Mouse (Mus musculus): ENCODE measurements around the gene Mafk. TPM values are rescaled to one million over a fixed set of nuclear protein-coding genes. Genes with fewer than 3 reads are reported as not detected.

Mafk gene
- polyA plus RNA-seq, 1 experiment, result 10.8 TPM

- H3K4me3 ChIP-seq (ENCODE audit: control insufficient read depth, low read depth, low read length), result no peak overlapping the region
- H3K36me3 ChIP-seq (ENCODE audit: control insufficient read depth, insufficient read depth, low read length), result peaks cover under 1% of the 10 kb centered on the region
- no peaks in the 10 kb centered on the region for H3K27me3 ChIP-seq (ENCODE audit: control insufficient read depth, insufficient read depth, low read length)
- H3K4me1 ChIP-seq (ENCODE audit: control insufficient read depth, insufficient read depth, low read length), result no peaks in the 10 kb centered on the region
- no peak overlapping the region for H3K27ac ChIP-seq (ENCODE audit: control insufficient read depth, insufficient read depth, low read depth, low read length)
- peak; percentile 33; the same call in 1 of the 2 replicates for TF ChIP-seq CTCF (IDR thresholded peaks at IDR 0.05; ENCODE audit: control insufficient read depth, insufficient read depth, insufficient replicate concordance, low read depth, low read length)
- TF ChIP-seq POLR2A (IDR thresholded peaks at IDR 0.05; ENCODE audit: control insufficient read depth, low read depth, low read length), result no peak
Observed at GRCm38 (mm10) chr5:139818801-139819200, 27.5 kb downstream of the Mafk start.

- no peak within 1 kb of the TSS for H3K4me3 ChIP-seq (ENCODE audit: control insufficient read depth, low read depth, low read length)
- no peak for TF ChIP-seq CTCF (IDR thresholded peaks at IDR 0.05; ENCODE audit: control insufficient read depth, insufficient read depth, insufficient replicate concordance, low read depth, low read length)
- TF ChIP-seq POLR2A (IDR thresholded peaks at IDR 0.05; ENCODE audit: control insufficient read depth, low read depth, low read length), result no peak
- no peak within 1 kb of the TSS for H3K27ac ChIP-seq (ENCODE audit: control insufficient read depth, insufficient read depth, low read depth, low read length)
- H3K36me3 ChIP-seq (ENCODE audit: control insufficient read depth, insufficient read depth, low read length), result peaks cover 1% of the 10 kb centered on the region
- no peaks in the 10 kb centered on the region for H3K4me1 ChIP-seq (ENCODE audit: control insufficient read depth, insufficient read depth, low read length)
- no peaks in the 10 kb centered on the region for H3K27me3 ChIP-seq (ENCODE audit: control insufficient read depth, insufficient read depth, low read length)
Observed at GRCm38 (mm10) chr5:139819538-139820181, 28.3 kb downstream of the Mafk start, which contains the start of gene Tmem184a. Tmem184a (minus strand) TSS chr5:139819917.

DNA sequence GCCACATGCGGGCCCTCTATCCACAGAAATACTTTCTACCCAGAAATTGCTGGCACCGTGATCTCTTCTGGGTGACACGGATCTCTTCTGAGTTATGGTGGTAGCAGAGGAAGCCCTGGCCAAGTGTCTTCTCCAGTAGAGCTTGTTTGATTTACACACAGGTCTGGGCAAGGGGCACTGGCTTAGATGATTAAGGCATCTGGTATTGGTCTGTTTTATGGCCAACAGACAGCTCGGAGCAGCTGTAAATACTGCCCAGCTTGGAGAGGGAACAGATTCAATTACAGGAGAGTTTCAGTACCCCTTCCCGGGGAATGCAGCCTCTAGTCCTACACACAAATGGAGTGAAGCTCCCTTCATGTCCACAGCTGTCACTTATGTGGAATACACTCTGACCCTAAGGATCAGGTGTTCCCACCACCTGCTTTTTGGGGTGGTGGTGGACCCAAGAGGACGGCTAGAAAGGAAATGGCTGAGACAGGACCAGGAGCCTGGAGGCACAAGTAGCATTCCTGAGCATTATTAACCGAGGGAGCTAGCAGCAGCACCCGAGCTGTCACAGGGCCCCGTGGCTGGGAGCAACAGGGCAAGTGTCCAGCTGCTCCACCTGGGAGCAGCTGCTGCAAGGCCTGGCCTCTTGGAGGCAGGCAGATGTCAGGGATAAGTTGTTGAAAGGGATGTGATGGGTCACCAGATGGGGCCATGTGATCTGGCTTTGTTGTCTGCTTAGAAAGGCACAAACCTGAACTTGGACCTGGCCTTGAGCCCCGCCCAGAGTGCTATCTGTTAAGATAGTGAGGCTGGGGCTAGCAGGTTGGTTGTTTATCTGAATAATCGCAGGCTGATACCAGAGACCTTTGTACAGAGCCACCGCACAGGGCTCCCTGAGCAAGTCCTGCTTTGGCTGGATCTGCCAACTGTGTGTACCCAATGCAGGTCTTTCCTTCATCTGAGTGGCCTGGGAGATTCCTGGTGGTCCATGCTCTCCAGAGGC, 30.4 kb downstream of the Mafk start:
- TF ChIP-seq CTCF (IDR thresholded peaks at IDR 0.05; ENCODE audit: control insufficient read depth, insufficient read depth, insufficient replicate concordance, low read depth, low read length), result no peak
- TF ChIP-seq POLR2A (IDR thresholded peaks at IDR 0.05; ENCODE audit: control insufficient read depth, low read depth, low read length), result no peak
- H3K4me3 ChIP-seq (ENCODE audit: control insufficient read depth, low read depth, low read length), result no peak overlapping the region; the same call in 1 of the 2 replicates
- no peak overlapping the region for H3K27ac ChIP-seq (ENCODE audit: control insufficient read depth, insufficient read depth, low read depth, low read length)
- peaks cover 6% of the 10 kb centered on the region for H3K4me1 ChIP-seq (ENCODE audit: control insufficient read depth, insufficient read depth, low read length)
- no peaks in the 10 kb centered on the region for H3K27me3 ChIP-seq (ENCODE audit: control insufficient read depth, insufficient read depth, low read length)
- H3K36me3 ChIP-seq (ENCODE audit: control insufficient read depth, insufficient read depth, low read length), result peaks cover 1% of the 10 kb centered on the region

DNA sequence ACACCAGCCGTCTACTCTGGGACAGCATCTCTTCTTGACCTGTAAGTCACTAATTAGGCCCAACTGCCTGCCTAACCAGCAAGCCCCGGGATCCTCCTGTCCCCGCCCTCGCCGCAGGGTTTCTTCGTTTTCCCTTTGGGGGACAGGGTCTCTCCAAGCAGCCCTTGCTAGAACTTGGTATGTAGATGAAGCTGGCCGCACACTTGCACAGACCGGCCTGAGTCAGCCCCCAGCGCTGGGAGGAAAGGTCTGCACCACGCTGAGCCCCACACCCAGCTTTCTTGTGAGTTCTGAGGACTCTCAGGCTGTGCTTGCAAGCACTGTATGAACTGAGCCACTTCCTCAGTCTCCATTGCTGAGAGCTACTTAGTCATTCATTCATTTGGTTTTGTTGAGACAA, 33.2 kb downstream of the Mafk start:
- Histone ChIP-seq H3K27ac (ENCODE audit: control insufficient read depth, insufficient read depth, low read depth, low read length) (no peak overlapping the region), H3K4me1 (ENCODE audit: control insufficient read depth, insufficient read depth, low read length) (peaks cover 6% of the 10 kb centered on the region), H3K27me3 (ENCODE audit: control insufficient read depth, insufficient read depth, low read length) (no peaks in the 10 kb centered on the region), H3K4me3 (ENCODE audit: control insufficient read depth, low read depth, low read length) (no peak overlapping the region), H3K36me3 (ENCODE audit: control insufficient read depth, insufficient read depth, low read length) (peaks cover 1% of the 10 kb centered on the region)
- TF ChIP-seq CTCF (IDR thresholded peaks at IDR 0.05; ENCODE audit: control insufficient read depth, insufficient read depth, insufficient replicate concordance, low read depth, low read length) (no peak), POLR2A (IDR thresholded peaks at IDR 0.05; ENCODE audit: control insufficient read depth, low read depth, low read length) (no peak)

GRCm38 (mm10) chr5:139825947-139826346, 34.6 kb downstream of the Mafk start:
- Histone ChIP-seq H3K27me3 (ENCODE audit: control insufficient read depth, insufficient read depth, low read length) (no peaks in the 10 kb centered on the region), H3K4me3 (ENCODE audit: control insufficient read depth, low read depth, low read length) (peak overlapping the region; percentile 89), H3K27ac (ENCODE audit: control insufficient read depth, insufficient read depth, low read depth, low read length) (no peak overlapping the region), H3K36me3 (ENCODE audit: control insufficient read depth, insufficient read depth, low read length) (peaks cover 1% of the 10 kb centered on the region), H3K4me1 (ENCODE audit: control insufficient read depth, insufficient read depth, low read length) (peaks cover 6% of the 10 kb centered on the region)
- TF ChIP-seq CTCF (IDR thresholded peaks at IDR 0.05; ENCODE audit: control insufficient read depth, insufficient read depth, insufficient replicate concordance, low read depth, low read length) (no peak), POLR2A (IDR thresholded peaks at IDR 0.05; ENCODE audit: control insufficient read depth, low read depth, low read length) (no peak)

DNA sequence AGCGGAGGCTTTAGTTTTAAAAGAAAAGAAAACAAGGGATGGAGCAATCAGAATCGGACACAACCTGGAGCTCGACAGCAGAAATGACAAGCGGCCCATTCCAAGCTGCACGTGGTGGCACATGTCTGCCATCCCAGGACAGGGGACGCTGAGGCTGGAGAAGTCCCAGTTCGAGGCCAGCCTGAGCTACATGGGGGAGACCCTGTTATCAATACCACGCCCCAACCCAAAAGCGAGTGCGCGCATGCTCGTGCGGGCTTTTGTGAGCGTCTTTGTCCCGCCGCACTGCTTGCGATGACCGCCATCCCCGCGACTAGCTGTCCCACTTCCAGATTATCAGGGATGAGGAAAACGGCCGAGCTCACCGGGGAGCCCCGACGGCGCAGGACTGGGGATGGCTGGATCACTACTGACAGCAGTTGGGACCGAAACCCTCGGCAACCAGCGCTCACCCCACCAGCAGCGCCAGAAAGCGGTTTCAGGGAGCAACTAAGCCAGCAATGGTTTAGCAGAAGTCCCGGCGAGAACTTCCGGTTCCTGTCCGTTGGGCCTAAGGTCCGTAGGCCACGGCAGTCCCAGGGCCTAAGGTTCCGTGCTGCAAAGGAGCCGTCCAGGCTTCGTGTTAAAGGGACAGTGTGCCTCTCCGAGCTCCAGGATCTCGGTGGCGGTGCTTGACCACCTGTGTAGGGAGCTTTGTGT, 35.2 kb downstream of the Mafk start, which contains the start of the genes Gm26938 and Psmg3:
Gene Gm26938, minus strand, starts transcription at position 51 of the 699 bp plus-strand sequence.
Gene Psmg3, minus strand, starts transcription at position 529 of the 699 bp plus-strand sequence.
- H3K27ac ChIP-seq (ENCODE audit: control insufficient read depth, insufficient read depth, low read depth, low read length), result peak within 1 kb of the TSS; percentile 24; the same call in 1 of the 2 replicates

More for the DNA sequence above, 35.2 kb downstream of the Mafk start, which contains the start of the genes Gm26938 and Psmg3:
- H3K27me3 ChIP-seq (ENCODE audit: control insufficient read depth, insufficient read depth, low read length), result no peaks in the 10 kb centered on the region
- no peak for TF ChIP-seq CTCF (IDR thresholded peaks at IDR 0.05; ENCODE audit: control insufficient read depth, insufficient read depth, insufficient replicate concordance, low read depth, low read length)
- TF ChIP-seq POLR2A (IDR thresholded peaks at IDR 0.05; ENCODE audit: control insufficient read depth, low read depth, low read length), result peak; percentile 62
- H3K36me3 ChIP-seq (ENCODE audit: control insufficient read depth, insufficient read depth, low read length), result peaks cover 1% of the 10 kb centered on the region
- peak within 1 kb of the TSS; percentile 89 for H3K4me3 ChIP-seq (ENCODE audit: control insufficient read depth, low read depth, low read length)
- H3K4me1 ChIP-seq (ENCODE audit: control insufficient read depth, insufficient read depth, low read length), result peaks cover 6% of the 10 kb centered on the region

Data from testis, adult 2 months (tissue).